Mouse (Mus musculus): ENCODE measurements around the gene Tspan3.

DNA sequence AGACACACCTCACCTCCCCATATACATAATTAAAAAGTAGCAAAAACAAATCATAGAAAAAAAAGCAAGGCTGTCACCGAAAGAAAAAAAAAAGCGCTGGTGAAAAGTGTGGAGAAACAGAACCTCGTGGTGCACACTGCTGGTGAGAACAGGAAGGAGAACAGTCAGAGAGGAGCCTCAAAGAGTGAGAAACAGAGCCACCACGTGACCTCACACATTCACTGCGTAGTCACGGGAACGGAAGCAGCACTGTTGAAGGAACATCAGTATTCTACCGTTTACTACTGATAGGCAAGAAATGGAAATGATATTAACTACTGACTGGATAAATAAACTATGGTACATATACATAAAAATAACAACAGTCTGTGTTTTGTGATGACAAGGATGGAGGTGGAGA, 43.5 kb upstream of the Tspan3 start:
- no peak for TF ChIP-seq CTCF (conservative IDR thresholded peaks at IDR 0.05; ENCODE audit: insufficient read depth, insufficient read length, low read depth, low read length)
- TF ChIP-seq POLR2A (IDR thresholded peaks at IDR 0.05; ENCODE audit: low read depth, low read length): no peak

Measured in kidney, adult 2 months (tissue).